Comparison of ENCODE assay signal across 27 mouse cellular contexts in genomic region chrX:63770288-63770687, GRCm38 (mm10).
"Had no signal": no experiment of that assay in that cellular context is flagged by ENCODE, and none has a peak within 500 bp of the region (broad histone marks: within the 10 kb centered on the region; RNA-seq: fewer than 3 reads in every experiment).

No protein-coding gene starts in this region.

- H3K4me1 ChIP-seq: embryonic facial prominence, embryonic 10.5 days; embryonic facial prominence, embryonic 12.5 days; embryonic facial prominence, embryonic 13.5 days; embryonic facial prominence, embryonic 15.5 days; forebrain, embryonic 10.5 days; forebrain, embryonic 13.5 days; forebrain, embryonic 15.5 days had no signal

- H3K27ac ChIP-seq: embryonic facial prominence, embryonic 10.5 days; embryonic facial prominence, embryonic 12.5 days; embryonic facial prominence, embryonic 13.5 days; embryonic facial prominence, embryonic 15.5 days; forebrain, embryonic 10.5 days; forebrain, embryonic 13.5 days; forebrain, embryonic 15.5 days; gastrocnemius, adult 2 months; heart, adult 2 months had no signal

- DNase-seq: cerebellum, adult 2 months; cerebellum, adult 8-10 months; cerebellum, adult 9-10 months; cerebellum, adult 9-11 months; cerebellum, postnatal 10 days; cerebellum, postnatal 14 days; cerebellum, postnatal 25 days; cerebellum, postnatal 36 days; embryo, embryonic 11 days; forebrain, postnatal 0 days; gastrocnemius, adult 2 months; gastrocnemius, postnatal 10 days; gastrocnemius, postnatal 14 days; gastrocnemius, postnatal 36 days; heart, adult 11 months; heart, adult 18-20 months; heart, adult 2 months had no signal

- H3K36me3 ChIP-seq: embryonic facial prominence, embryonic 10.5 days; embryonic facial prominence, embryonic 12.5 days; embryonic facial prominence, embryonic 13.5 days; embryonic facial prominence, embryonic 15.5 days; forebrain, embryonic 10.5 days; forebrain, embryonic 15.5 days had no signal

- H3K9ac ChIP-seq: embryonic facial prominence, embryonic 12.5 days; embryonic facial prominence, embryonic 13.5 days; embryonic facial prominence, embryonic 15.5 days; forebrain, embryonic 13.5 days; forebrain, embryonic 15.5 days; forebrain, postnatal 0 days had no signal

- H3K4me3 ChIP-seq: embryonic facial prominence, embryonic 10.5 days; embryonic facial prominence, embryonic 12.5 days; embryonic facial prominence, embryonic 13.5 days; embryonic facial prominence, embryonic 15.5 days; erythroblast, embryonic 14.5 days; forebrain, embryonic 10.5 days; forebrain, embryonic 13.5 days; forebrain, embryonic 15.5 days; gastrocnemius, adult 2 months; heart, adult 2 months had no signal

- H3K9me3 ChIP-seq: embryonic facial prominence, embryonic 10.5 days; embryonic facial prominence, embryonic 12.5 days; embryonic facial prominence, embryonic 13.5 days; embryonic facial prominence, embryonic 15.5 days; forebrain, embryonic 10.5 days; forebrain, embryonic 15.5 days had no signal

- H3K27me3 ChIP-seq: embryonic facial prominence, embryonic 12.5 days; embryonic facial prominence, embryonic 13.5 days; embryonic facial prominence, embryonic 15.5 days; forebrain, embryonic 13.5 days; forebrain, embryonic 15.5 days had no signal

- ATAC-seq: forebrain, embryonic 13.5 days; forebrain, embryonic 14.5 days; forebrain, embryonic 15.5 days; forebrain, embryonic 16.5 days; forebrain, postnatal 0 days had no signal

- H3K4me2 ChIP-seq: embryonic facial prominence, embryonic 12.5 days; embryonic facial prominence, embryonic 13.5 days; embryonic facial prominence, embryonic 15.5 days; forebrain, embryonic 13.5 days; forebrain, embryonic 15.5 days had no signal
